Mouse (Mus musculus): Measurements from ENCODE around the gene Hipk2.
A peak's percentile ranks its signal among the peaks of the same experiment; 100 is the strongest.

The Hipk2 gene

DNA sequence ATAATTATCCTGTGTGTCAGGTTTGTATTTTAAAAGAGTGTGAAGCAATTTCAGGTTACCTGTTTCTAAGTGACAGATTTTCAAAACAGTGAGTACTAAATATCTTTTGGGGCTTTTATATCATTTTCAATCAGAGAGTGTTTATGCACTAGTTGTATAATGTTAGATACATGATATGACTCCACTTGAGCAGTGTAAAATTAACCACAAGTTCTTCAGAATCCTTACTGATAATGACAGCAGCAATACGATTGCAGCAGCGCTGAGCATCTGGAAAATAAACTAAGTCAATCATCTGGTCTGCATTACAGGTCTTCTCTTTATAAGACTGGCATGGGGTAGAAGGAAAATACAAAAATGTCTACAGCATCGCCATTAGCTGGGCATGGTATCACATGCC, 49.1 kb downstream of the Hipk2 start:
- DNase-seq: no peak

DNA sequence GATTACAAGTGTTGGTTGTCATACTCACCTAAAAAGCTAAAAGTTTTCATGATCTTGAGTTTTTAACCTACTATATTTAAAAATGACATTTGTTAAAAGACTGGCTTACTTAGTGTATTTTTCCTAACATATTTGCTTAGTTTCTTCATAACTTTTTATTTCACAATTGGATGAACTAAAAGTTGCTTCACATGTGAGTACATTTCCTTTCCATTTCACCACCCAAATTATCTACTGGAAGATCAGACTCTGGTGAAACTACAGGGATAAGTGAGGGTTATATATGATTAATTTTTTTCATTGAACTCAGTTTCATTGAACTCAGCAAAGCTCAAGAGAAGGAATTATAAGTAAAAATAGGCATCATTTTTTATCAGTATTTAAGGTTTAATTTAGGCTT, 50.1 kb downstream of the Hipk2 start:
- no peak for DNase-seq

DNA sequence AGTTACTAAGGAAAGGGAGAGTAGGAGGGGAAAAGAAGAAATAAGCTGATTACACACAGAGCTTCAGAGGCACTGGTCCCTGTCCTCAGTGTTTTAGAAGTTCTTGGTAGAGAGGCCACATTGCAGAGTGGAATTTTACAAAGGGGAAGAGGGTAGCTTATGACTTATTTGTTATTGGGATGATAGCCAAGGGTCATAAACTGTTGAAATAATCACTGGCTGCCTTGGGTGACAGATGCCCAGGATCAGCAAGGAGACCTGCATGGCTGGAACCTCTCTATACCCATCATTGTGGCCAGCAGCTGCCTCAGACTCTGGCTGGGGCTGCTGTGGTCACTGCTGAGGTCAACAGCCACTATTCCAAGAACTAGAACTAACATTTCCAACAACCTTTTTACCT, 52.1 kb downstream of the Hipk2 start:
- DNase-seq: peak; percentile 41

DNA sequence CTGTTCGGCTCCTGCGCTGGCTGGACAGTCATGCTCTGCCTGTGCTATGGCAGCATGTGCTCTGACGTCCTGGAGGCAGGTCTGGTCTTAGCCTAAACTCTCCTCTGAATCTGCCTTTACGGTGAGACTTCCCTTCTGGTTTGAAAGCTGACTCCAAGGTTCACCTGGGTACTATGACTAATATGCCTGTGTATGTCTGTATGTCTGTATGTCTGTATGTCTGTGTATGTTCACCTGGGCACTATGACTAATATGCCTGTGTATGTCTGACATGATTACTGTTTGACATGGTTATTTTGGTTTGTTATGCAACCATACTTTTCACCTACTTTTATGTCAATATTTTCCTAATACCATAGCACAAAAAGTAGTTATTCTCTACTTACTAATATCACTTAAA, 52.8 kb downstream of the Hipk2 start:
- no peak for DNase-seq

GRCm38 (mm10) chr6:38821686-38822085, 54.3 kb downstream of the Hipk2 start:
- no peak for DNase-seq

DNA sequence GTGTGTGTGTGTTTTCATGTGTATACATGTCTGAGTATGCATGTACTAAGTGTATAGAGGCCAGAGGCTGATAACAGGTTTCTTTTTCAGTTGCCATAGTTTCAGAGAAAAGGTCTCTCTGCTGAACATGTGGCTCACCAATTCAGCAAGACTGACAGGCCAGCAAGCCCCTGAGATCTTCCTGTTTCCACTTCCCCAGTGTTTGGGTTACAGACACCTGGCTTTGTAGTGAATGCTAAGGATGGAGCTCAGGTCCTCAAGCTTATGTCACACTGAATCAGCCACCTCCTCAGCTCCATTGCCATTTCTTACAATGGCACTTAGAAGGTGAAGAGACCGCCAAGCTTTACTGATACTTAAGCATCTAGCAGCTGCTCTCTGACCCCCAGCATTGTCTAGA, 55.1 kb downstream of the Hipk2 start:
- DNase-seq: no peak

- DNase-seq: no peak
Measured at GRCm38 (mm10) chr6:38816216-38816615, 59.7 kb downstream of the Hipk2 start.

- DNase-seq: no peak
Measured at GRCm38 (mm10) chr6:38815582-38815981, 60.4 kb downstream of the Hipk2 start.

- no peak for DNase-seq
Measured at GRCm38 (mm10) chr6:38814690-38815089, 61.3 kb downstream of the Hipk2 start.

- DNase-seq: no peak
Measured at GRCm38 (mm10) chr6:38811459-38812145, 64.4 kb downstream of the Hipk2 start.

GRCm38 (mm10) chr6:38810121-38810475, 65.9 kb downstream of the Hipk2 start:
- DNase-seq: no peak

DNA sequence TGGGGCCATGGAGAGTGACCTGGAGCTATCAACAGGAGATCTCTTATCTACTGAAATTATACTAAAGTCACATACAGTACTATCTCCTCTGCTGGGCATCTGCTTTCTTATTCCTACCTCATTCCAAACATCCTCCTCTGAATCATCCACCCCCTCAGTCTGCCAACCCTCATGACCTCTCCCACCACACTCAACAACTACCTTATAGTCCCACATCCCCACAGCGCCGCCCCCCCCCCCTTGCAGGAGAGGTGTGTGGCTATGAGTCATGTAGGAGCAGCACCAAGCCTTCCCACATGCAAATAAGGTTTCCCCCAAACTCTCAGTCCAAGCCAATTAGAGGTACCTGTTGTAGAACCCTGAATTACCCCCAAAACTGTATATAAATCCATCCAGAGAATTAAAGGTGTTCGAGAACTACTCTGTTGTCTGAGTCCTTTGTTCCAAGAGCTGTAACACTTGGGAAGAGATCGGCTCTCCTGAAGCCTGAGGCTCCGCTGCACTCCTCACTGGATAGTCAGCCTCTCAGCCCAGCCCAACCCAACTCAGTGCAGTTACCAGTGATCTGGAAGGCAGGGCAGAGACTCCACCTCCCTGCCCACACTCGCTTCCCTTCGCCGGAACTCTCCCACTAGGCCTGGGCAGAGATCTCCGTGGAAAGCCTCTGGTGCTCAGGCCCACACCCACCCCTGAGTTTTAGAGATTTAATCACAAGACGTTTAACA, 66.4 kb downstream of the Hipk2 start:
- DNase-seq: peak; percentile 41

DNA sequence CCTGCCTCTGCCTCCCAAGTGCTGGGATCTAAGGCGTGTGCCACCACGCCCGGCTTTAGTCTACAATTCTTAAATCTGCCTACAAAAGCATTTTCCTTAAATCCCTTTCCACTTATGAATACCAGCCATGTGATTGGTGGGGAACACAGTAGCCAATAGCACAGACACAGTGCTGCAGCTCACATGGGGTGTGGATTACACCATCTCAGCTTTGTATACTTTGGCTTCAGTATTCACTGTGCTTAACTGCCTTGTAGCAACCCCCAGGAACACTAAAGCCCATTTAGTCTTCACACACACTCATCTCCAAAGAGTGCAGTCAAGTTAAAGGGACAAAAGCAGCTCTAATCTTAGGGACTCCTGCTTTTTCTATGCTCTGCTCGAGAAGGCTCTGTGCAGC, 67.6 kb downstream of the Hipk2 start:
- no peak for DNase-seq

- peak; percentile 43 for DNase-seq
Measured at GRCm38 (mm10) chr6:38806963-38807445, 69.0 kb downstream of the Hipk2 start.

- DNase-seq: no peak
Measured at GRCm38 (mm10) chr6:38805612-38806011, 70.4 kb downstream of the Hipk2 start.

- DNase-seq: no peak
Measured at GRCm38 (mm10) chr6:38801252-38801651, 74.7 kb downstream of the Hipk2 start.

- DNase-seq: no peak
Measured at GRCm38 (mm10) chr6:38797548-38797947, 78.4 kb downstream of the Hipk2 start.

- DNase-seq: no peak
Measured at GRCm38 (mm10) chr6:38796993-38797392, 79.0 kb downstream of the Hipk2 start.

DNA sequence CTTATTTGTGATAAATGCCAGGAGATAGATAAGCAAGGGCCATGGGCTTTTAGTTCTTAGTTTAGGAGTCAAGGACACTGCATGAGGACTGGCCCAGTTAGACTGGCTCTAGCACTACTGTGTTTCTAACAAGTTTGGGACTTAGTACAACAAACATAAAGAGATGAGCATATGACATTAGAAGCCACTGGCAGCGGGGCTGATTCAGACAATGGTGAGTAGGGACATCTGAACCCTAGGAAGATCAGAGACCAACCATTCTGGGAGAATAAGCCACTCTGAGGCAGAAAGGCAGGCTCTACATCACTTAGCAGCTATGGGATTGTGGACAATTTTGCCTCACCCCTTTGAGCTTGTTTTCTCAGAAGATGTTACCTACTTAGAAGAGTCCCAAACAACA, 79.6 kb downstream of the Hipk2 start:
- DNase-seq: no peak

DNA sequence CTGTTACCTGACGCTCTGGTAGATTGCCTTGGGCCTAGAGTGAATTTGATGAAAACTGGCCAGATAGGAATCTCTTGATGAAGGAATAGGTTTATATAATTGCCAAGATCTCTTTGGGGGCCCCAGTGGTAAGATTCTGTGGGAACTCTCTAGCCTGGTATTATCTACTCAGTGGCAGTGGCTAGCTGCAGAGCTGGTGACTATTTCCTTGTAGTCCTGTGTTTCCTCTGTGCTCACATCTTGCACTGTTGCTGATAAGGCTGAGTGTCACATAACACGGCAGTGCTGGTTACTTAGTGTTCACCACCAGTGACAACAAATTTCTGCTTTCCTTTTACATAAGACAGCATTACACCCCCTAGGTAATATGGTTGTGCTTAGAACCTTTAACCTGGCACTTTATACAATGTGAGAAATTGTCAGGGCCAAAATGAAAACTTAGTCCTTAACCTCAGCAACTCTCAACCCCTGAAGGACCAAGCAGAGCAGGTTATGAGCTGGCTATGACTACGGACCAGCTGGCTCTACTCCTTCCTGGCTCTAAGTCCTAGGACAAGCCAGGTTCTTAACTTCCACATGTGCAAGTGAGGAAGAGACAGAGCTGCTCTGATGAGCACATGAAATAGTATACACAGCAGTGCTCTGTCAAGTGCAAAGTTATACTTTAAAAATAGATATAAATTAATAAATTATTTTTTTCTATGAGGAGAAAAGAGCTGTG, 80.7 kb downstream of the Hipk2 start:
- DNase-seq: no peak

DNA sequence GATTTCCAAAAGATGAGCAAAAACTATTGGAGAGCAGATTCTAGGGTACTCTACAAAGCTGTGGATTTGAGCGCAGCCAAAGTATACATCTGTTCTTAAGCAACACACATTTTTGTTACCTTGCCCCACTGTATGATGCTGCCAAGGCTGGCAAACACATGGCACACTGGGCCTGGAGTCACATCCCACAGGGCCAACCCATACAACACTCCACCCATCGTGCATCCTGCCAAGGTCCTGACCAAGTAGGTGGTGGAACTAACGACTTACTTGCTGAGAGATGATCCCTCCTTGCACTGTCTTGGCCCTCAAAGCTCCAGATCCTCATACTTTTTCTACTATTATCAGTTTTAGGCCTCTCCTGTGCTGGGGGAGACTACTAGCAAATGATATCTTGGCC, 83.0 kb downstream of the Hipk2 start:
- no peak for DNase-seq

DNA sequence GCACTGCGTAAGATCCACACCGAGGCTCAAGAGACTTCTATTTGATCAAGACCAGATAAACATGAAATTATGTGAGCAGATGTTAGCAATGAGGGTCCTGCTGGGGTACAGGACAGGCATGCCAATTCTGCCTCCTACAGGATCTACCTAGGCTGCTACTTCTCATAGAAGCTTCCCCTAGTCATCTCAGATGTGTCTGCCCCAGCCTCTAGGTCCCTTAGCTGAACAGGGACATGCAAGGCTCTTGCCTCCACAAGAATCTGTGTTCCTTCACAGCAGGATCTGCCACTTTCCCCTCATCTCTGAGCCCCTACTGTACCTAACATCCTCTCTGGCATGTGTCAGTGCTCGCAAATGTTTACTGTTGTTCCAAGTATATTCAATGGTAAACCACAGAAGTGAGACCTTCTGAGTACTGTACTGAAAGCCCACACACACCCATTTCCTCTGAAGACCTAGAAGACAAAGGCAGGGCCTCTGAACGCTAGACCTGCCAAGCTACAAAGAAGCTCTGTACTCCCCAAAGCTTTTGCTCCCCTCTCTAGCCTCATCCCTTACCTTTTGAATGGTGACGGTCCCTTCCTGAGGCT, 86.6 kb downstream of the Hipk2 start:
- no peak for DNase-seq

DNA sequence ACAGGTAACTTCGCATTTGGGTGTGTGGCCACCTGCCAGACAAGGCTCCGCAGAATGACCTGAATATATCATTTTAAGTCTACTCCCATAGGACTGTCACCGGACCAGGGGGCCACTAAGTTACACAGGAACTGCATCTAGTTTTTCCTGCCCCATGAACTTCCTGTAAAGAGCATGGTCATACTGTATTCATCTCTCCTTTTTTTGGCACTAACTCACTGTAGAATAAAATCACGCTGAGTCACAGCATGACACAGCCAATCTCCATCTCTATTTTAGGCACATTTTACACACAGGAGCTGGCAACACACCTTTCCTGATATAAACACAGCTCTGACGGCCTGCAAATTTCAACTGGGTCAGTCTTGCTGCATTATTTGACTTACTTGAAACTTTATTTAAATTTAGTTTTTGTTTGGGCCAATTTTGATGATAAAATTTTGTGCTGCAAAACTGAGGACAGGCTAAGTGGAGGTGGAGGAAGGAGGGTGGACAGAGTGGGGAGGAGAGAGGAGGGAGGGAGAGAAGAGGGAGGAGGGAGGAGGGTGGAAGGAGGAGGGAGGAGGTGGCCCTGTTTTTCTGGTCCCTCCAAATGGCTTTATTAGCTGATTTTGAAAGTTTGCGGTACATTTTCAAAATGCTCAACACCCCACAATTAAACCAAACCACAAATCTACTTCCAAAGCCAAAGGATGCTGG, 88.0 kb downstream of the Hipk2 start:
- no peak for DNase-seq
